Mouse (Mus musculus): Measurements from ENCODE around the gene Stxbp3. TPM values are rescaled to one million over a fixed set of nuclear protein-coding genes. Genes with fewer than 3 reads are reported as not detected.
"Not testable (repeated sequence)": the region's sequence is repeated elsewhere in the genome, so short reads cannot be mapped to it uniquely, and the experiment has no call there.

Stxbp3 gene
- 22.4 and 23.1 TPM in 2 replicates for polyA plus RNA-seq (2016; fragmentation: Nextera tagmentation; extraction: Ambion mirVana)

DNA sequence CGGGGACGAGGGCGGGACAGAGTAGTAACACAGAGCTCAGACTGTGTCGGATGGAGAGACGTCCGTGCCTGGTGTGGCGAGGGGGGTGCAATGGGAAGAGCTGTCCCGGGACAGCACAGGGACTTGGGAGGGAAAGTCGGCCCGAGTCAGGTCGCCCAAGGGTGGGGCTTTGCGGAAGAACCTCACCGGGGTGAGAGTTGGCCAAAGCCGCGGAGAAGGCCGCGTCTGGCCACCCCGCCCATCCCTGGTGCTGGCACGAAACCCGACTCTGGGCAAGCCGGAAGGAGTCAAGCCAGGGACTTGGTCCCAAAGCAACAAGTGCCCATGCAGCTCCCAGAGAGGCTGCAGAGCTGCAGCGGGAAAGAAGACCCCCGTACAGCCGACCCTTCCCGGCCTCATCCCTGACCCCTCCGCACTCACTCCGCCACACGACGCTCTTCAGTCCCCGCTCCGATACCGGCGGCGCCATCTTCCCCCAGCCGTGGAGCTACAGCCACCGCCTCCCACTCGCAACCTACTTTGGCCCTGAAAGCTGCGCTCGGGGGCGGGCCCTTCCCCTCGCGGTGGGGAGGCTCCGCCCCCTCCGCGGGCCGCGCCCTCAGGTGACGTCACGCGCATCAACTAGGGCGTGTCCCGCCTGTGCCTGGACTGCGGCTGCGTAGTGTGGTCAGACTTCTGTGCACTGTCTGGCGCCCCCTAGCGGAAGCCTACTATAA is at the start of gene Stxbp3:
Gene Stxbp3 (minus strand): TSS at position 527 of the 716 bp plus-strand sequence.
- DNase-seq (ENCODE audit: low spot score), result peak; percentile 98
- H3K4me1 ChIP-seq, result peaks cover 19% of the 10 kb centered on the region
- peak within 1 kb of the TSS; percentile 80 for H3K4me3 ChIP-seq
- WGBS, result under 1% methylated on average over 56 of the region's 56 CpGs
- peaks cover 6% of the 10 kb centered on the region for H3K36me3 ChIP-seq (replicated peaks)
- no peaks in the 10 kb centered on the region for H3K27me3 ChIP-seq (replicated peaks; ENCODE audit: low read depth, poor library complexity, severe bottlenecking)
- peak within 1 kb of the TSS; percentile 86 for H3K27ac ChIP-seq (replicated peaks)
- H3K9me3 ChIP-seq, result no peaks in the 10 kb centered on the region

DNA sequence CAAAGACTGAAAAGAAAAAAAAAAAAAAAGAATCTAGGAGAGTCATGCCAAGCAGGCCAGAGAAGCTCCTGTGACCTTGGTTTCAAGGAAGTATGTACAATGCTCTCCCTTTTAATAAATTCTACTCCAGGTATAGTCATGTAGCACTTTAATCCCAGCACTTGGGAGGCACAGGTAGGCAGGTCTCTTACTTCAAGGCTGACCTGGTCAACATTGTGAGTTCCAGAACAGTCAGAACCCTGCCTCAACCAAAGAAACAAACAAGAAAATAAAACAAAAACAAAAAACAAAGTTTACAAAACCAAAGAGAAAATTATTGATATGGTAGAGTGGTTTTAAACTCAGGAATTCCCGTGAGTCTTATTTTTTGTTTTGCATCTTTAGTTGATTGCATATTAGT is 49.6 kb upstream of the Stxbp3 start, which contains the start of gene Fndc7:
Gene Fndc7 (minus strand): TSS at position 101 of the 400 bp plus-strand sequence.
- Histone ChIP-seq H3K27ac (replicated peaks) (no peak within 1 kb of the TSS), H3K4me3 (no peak within 1 kb of the TSS), H3K4me1 (peaks cover 9% of the 10 kb centered on the region), H3K27me3 (replicated peaks; ENCODE audit: low read depth, poor library complexity, severe bottlenecking) (no peaks in the 10 kb centered on the region), H3K36me3 (replicated peaks) (no peaks in the 10 kb centered on the region), H3K9me3 (no peaks in the 10 kb centered on the region)
- DNase-seq (ENCODE audit: low spot score), result no peak
- 87% methylated on average over 1 of the region's 1 CpGs for WGBS

DNA sequence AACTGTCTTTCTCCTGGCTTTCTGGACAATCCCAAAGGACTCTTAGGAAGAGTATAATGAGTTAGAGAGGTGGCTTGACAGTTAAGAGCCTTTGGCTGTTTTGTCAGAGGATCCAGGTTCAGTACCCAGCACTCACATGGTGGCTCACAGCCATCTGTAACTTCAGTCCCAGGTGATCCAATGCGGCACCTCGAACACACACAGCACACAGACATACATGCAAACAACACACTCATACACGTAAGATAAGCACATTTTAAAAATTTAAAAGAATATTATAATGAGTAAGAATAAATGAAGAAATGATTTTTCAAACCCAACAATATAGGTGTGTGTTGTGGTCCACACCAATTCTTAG is 47.3 kb upstream of the Stxbp3 start:
- no peak for DNase-seq (ENCODE audit: low spot score)
- no peaks in the 10 kb centered on the region for H3K36me3 ChIP-seq (replicated peaks)
- WGBS, result 94% methylated on average over 3 of the region's 3 CpGs
- H3K4me1 ChIP-seq, result peaks cover 9% of the 10 kb centered on the region
- no peaks in the 10 kb centered on the region for H3K9me3 ChIP-seq
- no peak overlapping the region for H3K27ac ChIP-seq (replicated peaks)
- no peak overlapping the region for H3K4me3 ChIP-seq
- H3K27me3 ChIP-seq (replicated peaks; ENCODE audit: low read depth, poor library complexity, severe bottlenecking), result no peaks in the 10 kb centered on the region

DNA sequence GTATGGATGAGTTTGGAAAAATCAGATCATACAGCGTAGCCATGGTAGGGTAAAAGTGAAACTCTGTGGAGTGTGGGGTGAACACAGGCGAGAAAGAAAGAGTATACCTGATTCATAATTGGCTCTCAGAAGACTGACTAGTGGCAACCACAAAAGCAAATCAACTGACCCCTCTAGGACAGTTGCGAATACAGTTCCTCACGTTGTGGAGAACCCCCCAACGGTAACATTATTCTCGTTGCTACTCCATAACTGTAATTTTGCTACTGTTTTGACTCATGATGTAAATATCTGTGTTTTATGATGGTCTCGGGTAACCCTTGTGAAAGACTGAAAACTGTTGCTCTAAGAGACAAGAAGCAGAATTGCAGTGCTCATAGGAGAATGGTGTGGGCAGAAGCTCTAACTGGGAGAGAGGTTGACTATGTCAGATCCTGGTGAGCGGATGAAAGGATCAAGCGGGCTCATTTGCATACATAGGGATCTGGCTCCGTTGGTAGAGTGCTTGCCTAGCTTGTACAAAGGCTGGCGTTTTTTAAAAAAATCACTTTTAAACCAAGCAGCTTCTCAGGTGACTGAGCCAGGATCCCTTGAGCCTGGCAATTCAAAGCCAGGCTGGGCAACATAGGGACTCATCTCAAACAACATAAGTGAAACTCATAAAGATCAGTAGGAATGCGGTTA is 46.8 kb upstream of the Stxbp3 start:
- no peaks in the 10 kb centered on the region for H3K36me3 ChIP-seq (replicated peaks)
- H3K27ac ChIP-seq (replicated peaks), result no peak overlapping the region
- peaks cover 9% of the 10 kb centered on the region for H3K4me1 ChIP-seq
- DNase-seq (ENCODE audit: low spot score), result no peak
- H3K4me3 ChIP-seq, result no peak overlapping the region
- 69% methylated on average over 12 of the region's 12 CpGs for WGBS
- no peaks in the 10 kb centered on the region for H3K9me3 ChIP-seq
- H3K27me3 ChIP-seq (replicated peaks; ENCODE audit: low read depth, poor library complexity, severe bottlenecking), result no peaks in the 10 kb centered on the region

DNA sequence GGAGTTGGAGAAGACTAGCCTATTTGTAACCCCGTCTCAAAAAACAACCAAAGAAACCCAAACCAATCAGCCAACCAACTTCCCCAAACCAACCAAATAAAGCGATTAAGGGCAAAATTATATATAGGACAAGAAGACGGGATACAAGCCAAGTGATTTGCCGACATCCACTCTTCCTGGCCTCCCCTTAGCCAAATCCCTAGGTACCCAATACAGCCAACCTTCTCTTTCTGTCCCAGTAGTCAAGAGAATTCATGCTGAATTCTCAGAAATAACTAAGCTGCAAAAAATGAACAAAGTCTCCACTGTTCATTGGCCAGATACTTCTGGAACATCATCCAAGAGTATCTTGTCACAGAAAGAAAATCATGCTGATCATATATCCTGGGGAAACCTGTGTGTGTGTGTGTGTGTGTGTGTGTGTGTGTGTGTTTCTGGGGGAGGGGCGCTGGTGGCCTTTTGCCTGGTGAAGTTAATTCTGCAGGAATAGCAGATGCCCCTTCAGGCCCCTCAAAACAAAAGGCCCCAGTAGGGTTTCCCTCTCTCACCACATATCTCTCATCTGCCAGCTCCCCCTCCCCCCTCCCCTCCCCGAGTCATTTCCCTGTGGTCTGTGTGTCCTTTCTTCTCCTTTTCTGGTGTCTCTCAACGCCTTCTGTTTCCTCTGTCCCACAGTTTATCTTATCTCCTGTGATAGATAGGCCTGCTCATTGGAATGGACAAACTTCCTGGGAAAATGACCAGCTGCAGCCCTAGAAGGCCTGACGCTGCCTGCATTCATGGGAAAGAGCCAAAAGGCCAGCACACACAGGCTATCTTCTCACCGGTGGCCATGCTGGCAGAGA is 45.6 kb upstream of the Stxbp3 start:
- no peak for DNase-seq (ENCODE audit: low spot score)
- peaks cover 20% of the 10 kb centered on the region for H3K4me1 ChIP-seq
- H3K27me3 ChIP-seq (replicated peaks; ENCODE audit: low read depth, poor library complexity, severe bottlenecking), result no peaks in the 10 kb centered on the region
- H3K36me3 ChIP-seq (replicated peaks), result no peaks in the 10 kb centered on the region
- no peaks in the 10 kb centered on the region for H3K9me3 ChIP-seq
- peak overlapping the region; percentile 51; the same call in 1 of the 2 replicates for H3K27ac ChIP-seq (replicated peaks)
- no peak overlapping the region for H3K4me3 ChIP-seq
- 57% methylated on average over 9 of the region's 9 CpGs for WGBS

DNA sequence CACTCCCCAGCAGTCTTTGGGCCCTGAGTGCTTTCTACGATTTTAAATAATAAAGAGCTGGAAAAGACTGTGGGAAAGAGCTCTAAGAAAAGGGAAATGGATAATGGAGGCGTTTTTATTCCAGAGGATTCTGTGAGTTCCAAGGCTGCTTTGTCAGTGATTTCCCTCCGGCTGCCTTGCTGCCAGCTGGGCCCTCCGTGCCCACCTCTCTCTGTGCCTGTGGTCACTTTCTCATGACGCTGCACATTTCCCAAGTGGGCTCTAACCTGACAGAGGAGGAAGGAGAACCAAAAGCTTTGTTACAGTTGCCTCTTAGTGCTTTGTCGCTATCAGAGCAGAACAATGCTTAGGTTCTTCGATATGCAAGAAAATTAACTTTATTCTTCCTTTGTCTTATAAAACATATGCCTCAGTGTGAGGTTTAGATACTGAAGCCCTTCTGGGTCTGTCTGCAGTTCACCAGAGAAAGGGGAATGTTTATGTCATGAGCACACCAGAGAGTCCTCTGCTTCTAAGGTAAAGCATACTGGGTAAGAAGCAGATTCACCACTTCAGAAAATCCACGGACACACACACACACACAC is 44.5 kb upstream of the Stxbp3 start:
- H3K4me1 ChIP-seq, result peaks cover 25% of the 10 kb centered on the region
- H3K36me3 ChIP-seq (replicated peaks), result no peaks in the 10 kb centered on the region
- no peak for DNase-seq (ENCODE audit: low spot score)
- no peak overlapping the region for H3K4me3 ChIP-seq
- no peak overlapping the region for H3K27ac ChIP-seq (replicated peaks)
- WGBS, result 69% methylated on average over 8 of the region's 8 CpGs
- no peaks in the 10 kb centered on the region for H3K9me3 ChIP-seq
- H3K27me3 ChIP-seq (replicated peaks; ENCODE audit: low read depth, poor library complexity, severe bottlenecking), result no peaks in the 10 kb centered on the region

DNA sequence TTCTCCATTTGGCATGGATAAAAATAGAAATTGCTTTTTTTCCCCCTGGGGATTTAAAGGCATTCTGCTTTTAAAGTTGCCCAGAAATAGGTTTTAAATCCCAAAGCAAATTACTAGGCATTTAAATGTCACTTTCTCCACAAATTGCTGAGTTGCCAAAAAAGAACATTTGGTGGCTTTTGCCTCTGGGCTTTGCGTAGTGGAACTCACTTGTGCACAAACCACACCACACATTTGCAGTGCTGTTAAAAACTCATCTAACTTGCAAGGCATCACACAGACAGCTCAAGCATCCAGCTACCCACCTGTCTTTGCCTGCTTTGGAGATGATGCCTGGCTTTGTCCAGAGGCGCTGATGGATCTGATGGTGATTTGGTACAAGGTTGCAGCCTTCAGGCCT is 42.7 kb upstream of the Stxbp3 start:
- WGBS, result 90% methylated on average over 2 of the region's 2 CpGs
- Histone ChIP-seq H3K27ac (replicated peaks) (no peak overlapping the region), H3K9me3 (no peaks in the 10 kb centered on the region), H3K36me3 (replicated peaks) (no peaks in the 10 kb centered on the region), H3K4me3 (no peak overlapping the region), H3K4me1 (peaks cover 29% of the 10 kb centered on the region), H3K27me3 (replicated peaks; ENCODE audit: low read depth, poor library complexity, severe bottlenecking) (no peaks in the 10 kb centered on the region)
- DNase-seq (ENCODE audit: low spot score), result no peak

DNA sequence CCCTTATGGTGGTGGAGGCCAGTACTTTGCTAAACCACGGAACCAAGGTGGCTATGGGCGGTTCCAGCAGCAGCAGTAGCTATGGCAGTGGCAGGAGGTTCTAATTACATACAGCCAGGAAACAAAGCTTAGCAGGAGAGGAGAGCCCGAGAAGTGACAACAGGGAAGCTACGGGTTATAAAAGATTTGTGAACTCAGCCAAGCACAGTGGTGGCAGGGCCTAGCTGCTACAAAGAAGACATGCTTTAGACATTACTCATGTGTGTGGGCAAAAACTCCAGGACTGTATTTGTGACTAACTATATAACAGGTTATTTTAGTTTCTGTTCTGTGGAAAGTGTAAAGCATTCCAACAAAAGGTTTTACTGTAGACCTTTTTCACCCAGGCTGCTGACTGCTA is 41.5 kb upstream of the Stxbp3 start:
- 14% methylated on average over 4 of the region's 4 CpGs for WGBS
- H3K36me3 ChIP-seq (replicated peaks); H3K27ac ChIP-seq (replicated peaks): not testable (repeated sequence)

DNA sequence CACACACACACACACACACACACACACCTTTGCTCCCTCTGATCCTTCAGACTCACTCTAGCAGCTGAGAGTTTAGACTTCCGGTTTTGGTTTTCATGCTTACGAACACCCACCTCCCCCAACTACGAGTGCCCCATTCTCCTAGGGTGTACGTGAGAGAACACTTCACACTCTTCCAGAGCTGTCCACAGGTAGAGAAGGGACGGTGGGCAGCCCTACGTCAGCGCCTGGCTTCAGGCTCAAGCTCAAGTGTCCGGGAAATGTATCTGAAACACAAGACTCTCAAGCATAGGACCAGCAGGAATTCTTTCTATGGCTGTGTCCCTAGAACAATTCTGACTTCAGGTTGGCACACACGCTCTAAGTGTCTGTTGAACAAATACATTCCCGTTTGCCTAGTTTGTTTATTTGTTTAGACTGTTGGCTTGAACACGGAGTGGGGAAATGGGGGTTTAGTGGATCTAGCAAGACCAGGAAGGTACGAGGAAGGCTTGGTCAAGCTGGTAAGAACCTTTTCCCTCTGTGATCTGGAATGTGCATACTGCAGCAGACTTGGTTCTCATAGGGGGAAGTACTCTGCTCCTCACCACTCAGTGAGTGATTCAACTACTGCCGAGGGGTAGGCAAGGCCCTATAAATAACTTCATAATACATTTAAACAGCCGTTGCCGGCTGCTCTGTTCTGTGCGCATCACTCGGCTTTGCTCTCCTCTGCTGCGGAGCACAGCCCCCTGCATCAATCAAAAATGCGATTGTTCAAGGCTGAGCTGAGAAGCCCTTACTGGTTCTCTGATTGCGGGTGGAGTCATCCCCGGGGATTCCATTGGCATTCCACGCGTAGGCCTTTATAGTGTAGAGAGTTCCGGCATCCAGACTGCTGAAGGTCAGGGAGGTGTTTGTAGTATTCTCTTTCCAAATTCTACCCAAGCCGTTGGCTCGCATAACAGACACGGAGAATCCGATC is 40.5 kb upstream of the Stxbp3 start:
- Histone ChIP-seq H3K9me3 (no peaks in the 10 kb centered on the region), H3K36me3 (replicated peaks) (no peaks in the 10 kb centered on the region), H3K27me3 (replicated peaks; ENCODE audit: low read depth, poor library complexity, severe bottlenecking) (no peaks in the 10 kb centered on the region), H3K27ac (replicated peaks) (peak overlapping the region; percentile 24; the same call in 1 of the 2 replicates), H3K4me1 (peaks cover 22% of the 10 kb centered on the region), H3K4me3 (no peak overlapping the region)
- peak; percentile 24 for DNase-seq (ENCODE audit: low spot score)
- WGBS, result 72% methylated on average over 28 of the region's 28 CpGs

More for the DNA sequence above, 41.5 kb upstream of the Stxbp3 start:
- H3K27me3 ChIP-seq (replicated peaks; ENCODE audit: low read depth, poor library complexity, severe bottlenecking); H3K4me3 ChIP-seq; H3K9me3 ChIP-seq; DNase-seq (ENCODE audit: low spot score): not testable (repeated sequence)
- H3K4me1 ChIP-seq, result peaks cover 29% of the 10 kb centered on the region

DNA sequence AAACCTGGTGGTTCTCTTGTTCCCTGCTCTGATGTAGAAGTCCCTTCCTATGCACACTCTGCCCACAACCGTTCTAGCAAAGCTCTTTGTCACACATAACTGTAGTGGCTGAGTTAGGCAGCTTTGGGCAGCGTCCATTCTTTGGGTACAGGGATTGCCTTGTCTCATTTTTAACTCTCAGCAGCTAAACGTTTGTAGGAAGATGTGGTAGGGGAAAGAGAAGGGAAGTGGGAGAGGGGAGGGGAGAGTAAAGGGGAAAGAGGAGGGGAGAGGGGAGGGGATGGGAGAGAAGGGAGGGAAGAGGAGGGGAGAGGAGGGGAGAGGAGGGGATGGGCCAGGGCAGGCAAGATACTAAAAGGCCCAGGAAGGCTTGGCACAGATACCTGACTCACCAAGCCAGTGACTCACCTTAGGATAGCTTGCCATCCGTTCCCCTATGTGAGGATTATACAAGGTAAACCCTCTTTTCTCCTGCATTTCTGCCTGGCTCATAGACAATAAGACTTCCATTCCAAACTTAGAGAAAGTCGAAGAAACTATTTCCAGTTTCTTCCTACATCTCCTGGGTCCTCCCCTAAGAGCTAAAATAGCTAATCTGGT is 39.6 kb upstream of the Stxbp3 start:
- H3K9me3 ChIP-seq, result no peaks in the 10 kb centered on the region
- H3K4me1 ChIP-seq, result peaks cover 19% of the 10 kb centered on the region
- no peak overlapping the region for H3K4me3 ChIP-seq
- no peaks in the 10 kb centered on the region for H3K36me3 ChIP-seq (replicated peaks)
- WGBS, result 69% methylated on average over 5 of the region's 5 CpGs
- no peak overlapping the region for H3K27ac ChIP-seq (replicated peaks)
- no peak for DNase-seq (ENCODE audit: low spot score)
- no peaks in the 10 kb centered on the region for H3K27me3 ChIP-seq (replicated peaks; ENCODE audit: low read depth, poor library complexity, severe bottlenecking)

DNA sequence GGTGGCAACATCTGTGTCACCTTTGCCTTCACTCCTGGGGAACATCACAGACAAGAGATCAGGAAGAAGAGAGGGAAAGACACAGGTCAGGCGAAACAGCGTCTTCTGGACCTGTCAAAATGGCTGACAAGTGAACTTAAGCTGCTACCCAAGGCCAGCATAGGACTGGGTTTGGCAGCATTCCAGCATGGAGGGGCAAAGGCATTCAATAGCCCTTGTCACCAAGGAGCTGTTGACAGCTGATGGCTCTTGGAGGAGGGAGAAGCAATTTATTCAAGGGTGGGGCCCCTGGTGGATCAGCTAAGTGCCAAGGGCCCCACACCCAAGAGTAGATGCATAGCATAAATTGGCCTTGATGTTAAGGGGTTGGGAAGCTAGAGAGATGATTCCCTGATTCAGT is 38.8 kb upstream of the Stxbp3 start:
- H3K4me3 ChIP-seq, result no peak overlapping the region
- no peaks in the 10 kb centered on the region for H3K9me3 ChIP-seq
- H3K27me3 ChIP-seq (replicated peaks; ENCODE audit: low read depth, poor library complexity, severe bottlenecking), result no peaks in the 10 kb centered on the region
- WGBS, result 90% methylated on average over 2 of the region's 2 CpGs
- H3K4me1 ChIP-seq, result peaks cover 19% of the 10 kb centered on the region
- no peaks in the 10 kb centered on the region for H3K36me3 ChIP-seq (replicated peaks)
- no peak overlapping the region for H3K27ac ChIP-seq (replicated peaks)
- no peak for DNase-seq (ENCODE audit: low spot score)
